Mouse (Mus musculus) stomach, postnatal 0 days (tissue): ENCODE data around the gene Zfp575.

Source experiments
- CTCF ChIP-seq: IDR thresholded peaks from 2 replicates; pipeline ENCODE4 v1.5.1; 2016; ENCODE audit warnings: antibody characterized with exemption, low read depth, mild to moderate bottlenecking, moderate library complexity
- EP300 ChIP-seq: optimal IDR thresholded peaks from 2 replicates; pipeline ENCODE3; 2016; ENCODE audit warnings: antibody characterized with exemption

DNA sequence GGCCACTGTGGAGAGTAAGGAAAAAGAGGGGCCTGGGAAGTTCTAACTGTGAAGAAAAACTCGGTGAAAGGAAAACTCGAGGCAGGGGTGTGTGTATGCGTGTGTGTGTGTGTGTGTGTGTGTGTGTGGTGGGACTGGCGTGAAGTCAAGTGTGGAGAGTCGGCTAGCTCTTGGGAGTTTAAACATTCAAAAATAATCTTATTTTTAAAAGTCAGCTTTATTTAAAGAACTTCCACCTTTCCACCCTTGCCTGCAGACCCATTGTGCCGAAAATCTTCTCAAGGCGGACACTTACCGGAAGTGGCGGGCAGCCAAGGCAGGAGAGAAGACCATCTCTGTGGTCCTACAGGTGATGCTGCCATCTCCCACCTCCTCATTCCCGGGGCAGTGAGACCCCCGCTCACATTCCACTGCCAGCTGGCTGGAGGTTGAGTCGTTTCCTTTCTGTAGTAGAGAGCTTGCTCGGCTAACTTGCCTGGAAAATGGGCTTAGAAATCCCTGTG is 39.9 kb downstream of the Zfp575 start:
- TF ChIP-seq CTCF (no peak), EP300 (no peak)
